Mouse (Mus musculus): ENCODE measurements around the gene 1110065P20Rik. TPM values are rescaled to one million over a fixed set of nuclear protein-coding genes. Genes with fewer than 3 reads are reported as not detected.

The 1110065P20Rik gene
- total RNA-seq (2021): 10 to 100 TPM; 19.6 to 20.4 TPM
- long read RNA-seq, experiment 1, transcript 1110065P20Rik-204 (3 exons, 762 nt): minor isoform, 6 of 30 reads
- long read RNA-seq, experiment 1, transcript 1110065P20Rik-202 (3 exons, 761 nt): minor isoform, 9 of 30 reads
- long read RNA-seq, experiment 1, transcript 1110065P20Rik-203 (2 exons, 659 nt): major isoform, 10 of 30 reads
- long read RNA-seq, experiment 1, partial matches to known transcripts: 0 of 30 reads
- long read RNA-seq, experiment 1, other reads (novel, unspliced or antisense): 1 of 30 reads
- long read RNA-seq, experiment 2, transcript 1110065P20Rik-204 (3 exons, 762 nt): minor isoform, 12 of 38 reads
- long read RNA-seq, experiment 2, transcript 1110065P20Rik-203 (2 exons, 659 nt): major isoform, 13 of 38 reads
- long read RNA-seq, experiment 2, transcript 1110065P20Rik-202 (3 exons, 761 nt): minor isoform, 5 of 38 reads
- long read RNA-seq, experiment 2, partial matches to known transcripts: 1 of 38 reads
- long read RNA-seq, experiment 2, other reads (novel, unspliced or antisense): 4 of 38 reads

DNA sequence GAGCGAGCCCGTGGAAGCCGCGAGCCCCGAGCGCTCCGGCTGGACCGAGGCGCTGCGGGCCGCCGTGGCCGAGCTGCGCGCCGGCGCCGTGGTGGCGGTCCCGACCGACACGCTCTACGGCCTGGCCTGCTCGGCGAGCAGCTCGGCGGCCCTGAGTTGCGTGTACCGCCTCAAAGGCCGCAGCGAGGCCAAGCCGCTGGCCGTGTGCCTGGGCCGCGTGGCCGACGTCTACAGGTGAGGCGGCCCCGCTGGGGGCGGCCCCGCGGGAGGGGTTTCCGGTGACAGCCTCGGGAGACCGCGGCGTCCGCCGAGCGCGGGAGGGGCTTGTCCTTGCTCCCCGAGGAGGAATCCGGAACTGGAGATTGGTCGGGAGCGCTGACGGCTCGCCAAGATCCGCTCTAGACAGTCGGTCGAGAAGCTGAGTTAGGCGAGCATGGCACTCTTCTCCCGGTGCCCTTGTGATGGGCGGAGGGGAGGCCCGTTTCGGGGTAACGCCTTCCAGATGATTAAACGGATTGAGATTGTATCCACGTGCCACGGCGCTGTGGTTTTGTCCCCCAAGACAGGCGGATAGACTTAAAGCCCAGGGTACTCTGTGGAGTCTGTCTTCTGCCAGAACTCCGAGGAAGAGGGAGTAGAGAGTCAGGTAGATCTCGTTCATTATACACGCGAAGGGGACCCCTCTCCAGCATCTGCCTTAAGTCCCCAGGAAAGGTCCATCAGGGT, at the start of gene 1110065P20Rik:
Gene 1110065P20Rik (minus strand): TSS at position 264 of the 726 bp plus-strand sequence.
- DNase-seq: peak; percentile 47 to 64
- intact Hi-C loops (cut with DNase I): loop anchor here (10.0 kb wide), 1 partner anchor 214 kb away; the partner anchor contains the start of genes Dnali1 and Snip1

DNA sequence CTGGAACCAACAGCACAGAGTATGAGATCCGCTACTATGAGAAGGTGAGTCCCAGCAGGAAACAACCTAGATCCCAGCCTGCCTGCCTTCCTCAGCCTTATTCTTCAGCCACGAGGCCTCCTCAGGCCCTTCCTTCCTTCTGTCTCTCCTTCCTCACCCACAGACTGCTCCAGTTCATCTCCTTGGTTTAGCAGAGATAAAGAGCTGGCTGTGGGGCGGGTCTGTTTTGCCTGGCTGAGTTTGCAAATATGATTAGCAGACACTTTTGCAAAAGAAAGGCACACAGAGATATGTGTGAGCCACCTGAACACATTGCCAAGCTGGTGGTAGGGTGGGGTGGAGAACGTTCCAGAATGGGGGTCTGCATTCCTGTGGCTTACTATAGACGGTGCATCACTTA, 48.9 kb upstream of the 1110065P20Rik start:
- intact Hi-C loops (cut with DNase I): no loop called here
- no peak for DNase-seq

DNA sequence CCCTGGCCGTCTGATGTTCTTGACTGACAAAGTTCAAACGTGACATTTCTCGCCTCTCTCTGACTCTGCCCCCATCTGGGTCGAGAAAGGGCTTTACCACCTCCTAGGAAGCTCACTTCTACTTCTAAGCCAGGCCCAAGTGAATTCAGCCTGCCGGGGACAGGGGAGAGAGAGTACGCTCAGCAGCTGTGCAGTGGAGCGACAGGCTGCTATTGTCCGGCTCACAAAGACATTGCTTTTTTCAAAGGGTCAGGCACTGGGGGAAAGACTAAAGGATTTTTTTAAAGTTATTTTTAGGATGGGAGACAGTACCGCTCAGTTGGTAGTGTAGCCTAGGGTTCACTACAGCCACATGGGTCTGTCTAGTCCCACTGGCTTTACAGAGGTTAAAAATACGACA, 47.4 kb upstream of the 1110065P20Rik start:
- intact Hi-C loops (cut with DNase I): no loop called here
- DNase-seq: no peak

DNA sequence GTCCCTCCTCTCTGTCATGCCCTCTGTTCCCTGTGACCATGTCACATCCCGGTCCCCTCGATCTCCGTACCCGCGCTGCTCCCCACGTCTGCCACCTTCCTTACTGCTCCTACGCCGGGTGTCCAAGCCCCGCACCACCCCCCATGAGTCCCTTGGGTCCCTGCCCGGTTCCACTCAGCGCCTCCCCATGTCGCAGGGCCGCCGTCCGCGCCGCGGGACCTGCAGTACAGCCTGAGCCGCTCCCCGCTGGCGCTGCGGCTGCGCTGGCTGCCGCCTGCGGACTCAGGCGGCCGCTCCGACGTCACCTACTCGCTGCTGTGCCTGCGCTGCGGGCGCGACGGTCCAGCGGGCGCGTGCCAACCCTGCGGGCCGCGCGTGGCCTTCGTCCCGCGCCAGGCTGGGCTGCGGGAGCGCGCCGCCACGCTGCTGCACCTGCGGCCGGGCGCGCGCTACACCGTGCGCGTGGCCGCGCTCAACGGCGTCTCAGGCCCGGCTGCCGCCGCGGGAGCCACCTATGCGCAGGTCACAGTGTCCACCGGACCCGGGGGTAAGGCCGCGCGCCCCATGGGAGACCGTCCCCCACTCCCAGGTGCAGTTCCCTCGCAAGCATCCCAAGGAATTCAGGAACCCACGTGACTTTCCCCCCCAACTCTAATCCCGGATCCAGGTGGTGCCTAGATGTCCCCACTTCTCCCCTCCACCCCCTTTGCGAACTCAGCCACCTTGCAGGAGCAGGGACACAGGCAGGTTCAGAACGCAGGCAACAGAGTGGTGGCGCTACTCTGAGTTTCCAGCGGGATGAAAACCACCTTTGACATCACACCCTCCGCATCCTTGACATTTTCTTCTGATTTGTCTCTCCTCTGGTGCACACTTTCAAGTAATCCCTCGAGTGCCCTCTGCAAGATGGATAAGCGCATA, 43.8 kb upstream of the 1110065P20Rik start:
- DNase-seq: no peak
- intact Hi-C loops (cut with DNase I): no loop called here

DNA sequence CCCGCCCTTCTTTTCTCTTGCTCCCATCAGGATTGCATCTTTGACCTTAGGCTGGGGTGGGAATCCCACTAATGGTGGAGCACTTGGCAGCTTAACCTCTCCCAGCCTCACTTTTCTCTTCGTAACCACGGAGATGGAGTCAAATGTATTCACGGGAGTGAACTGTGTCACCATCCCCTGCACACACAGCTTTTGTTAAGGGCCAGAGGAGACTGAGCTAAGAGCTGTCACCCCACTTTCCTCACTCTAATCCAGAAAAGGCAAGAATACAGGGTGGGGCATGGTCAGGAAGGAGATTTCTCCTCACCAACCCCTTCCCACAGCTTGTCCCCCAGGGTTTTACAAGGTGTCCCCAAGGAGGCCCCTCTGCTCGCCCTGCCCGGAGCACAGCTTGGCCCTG, 42.8 kb upstream of the 1110065P20Rik start:
- intact Hi-C loops (cut with DNase I): no loop called here
- no peak for DNase-seq

DNA sequence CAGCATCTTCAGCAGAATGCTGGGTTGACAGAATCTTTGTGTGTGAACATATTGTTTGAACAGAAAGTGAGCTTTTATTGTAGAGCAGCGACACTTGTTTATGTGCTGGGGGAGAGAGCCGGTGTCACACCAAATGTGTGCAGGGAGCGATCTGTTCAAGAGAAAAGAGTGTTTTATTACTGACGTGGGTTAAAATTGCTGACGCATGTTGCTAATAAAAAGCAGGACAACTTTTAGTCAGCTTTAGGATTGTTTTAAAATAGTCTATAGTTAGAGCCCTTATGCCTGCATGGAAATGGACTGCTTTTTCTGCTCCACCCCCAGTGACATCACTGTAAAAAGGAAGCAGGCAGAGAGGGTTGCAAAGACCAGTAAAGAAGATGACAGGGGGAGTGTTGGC, 39.8 kb upstream of the 1110065P20Rik start:
- no peak for DNase-seq
- intact Hi-C loops (cut with DNase I): no loop called here

DNA sequence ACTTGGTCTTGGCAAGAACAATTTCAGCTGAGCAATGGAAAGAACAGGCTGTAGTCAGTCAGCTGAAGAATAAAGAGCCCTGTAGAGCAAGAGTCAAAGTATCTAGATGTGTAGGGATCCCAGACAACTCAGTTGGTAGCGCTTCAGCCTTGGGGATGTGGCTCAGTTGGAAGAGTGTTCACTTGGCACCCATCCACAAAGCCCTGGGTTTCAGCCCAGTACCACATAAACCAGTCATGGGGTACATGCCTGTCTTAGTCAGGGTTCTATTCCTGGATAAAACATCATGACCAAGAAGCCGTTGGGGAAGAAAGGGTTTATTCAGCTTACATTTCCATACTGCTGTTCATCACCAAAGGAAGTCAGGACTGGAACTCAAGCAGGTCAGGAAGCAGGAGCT, 38.9 kb upstream of the 1110065P20Rik start:
- no peak for DNase-seq
- intact Hi-C loops (cut with DNase I): no loop called here

DNA sequence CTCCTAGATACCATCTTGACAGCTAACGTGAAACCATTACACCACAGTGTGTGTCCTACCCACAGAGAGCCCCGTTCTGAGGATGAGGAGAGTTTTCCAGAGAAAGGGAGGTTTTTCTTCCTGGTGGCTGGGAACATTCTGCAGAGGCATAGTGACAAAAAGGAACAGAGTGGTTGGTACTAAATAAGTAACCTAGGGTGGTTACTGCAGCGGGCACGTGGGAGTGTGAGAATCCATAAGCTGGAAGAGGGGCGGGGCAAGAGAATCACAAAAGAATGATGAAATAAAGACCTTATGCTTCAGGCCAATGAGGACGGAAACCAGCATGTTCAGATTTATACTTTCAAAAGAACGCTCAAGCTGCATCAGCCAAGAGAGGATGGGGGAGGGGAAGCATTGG, 37.7 kb upstream of the 1110065P20Rik start:
- intact Hi-C loops (cut with DNase I): no loop called here
- no peak for DNase-seq

DNA sequence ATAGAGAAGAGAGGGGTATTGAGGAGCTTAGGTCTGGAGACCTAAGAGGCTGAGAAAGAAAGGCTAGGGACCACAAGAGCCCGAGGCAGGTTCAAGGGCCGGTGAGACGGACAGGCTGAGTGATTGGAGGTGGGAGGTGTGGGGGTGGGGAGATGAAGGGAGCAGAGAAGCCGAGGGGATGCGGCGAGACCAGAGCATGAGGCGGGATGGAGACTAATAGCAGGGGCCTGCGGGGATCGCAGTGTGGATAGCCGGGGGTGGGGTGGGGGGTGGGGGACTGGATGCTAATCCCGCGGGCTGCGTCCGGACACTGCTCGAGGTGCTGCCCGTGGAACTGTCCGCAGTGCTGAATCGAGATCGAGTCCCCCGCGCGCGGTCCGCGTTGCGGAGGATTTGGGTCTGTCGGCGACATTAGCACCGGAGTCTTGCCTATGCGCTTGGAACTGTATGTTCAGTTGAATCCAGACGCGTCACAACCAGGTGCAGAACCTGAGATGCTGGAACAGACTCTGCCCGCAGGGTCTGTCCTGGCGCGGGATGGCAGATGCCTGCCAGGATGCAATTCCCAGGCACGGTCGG, 31.2 kb upstream of the 1110065P20Rik start:
- intact Hi-C loops (cut with DNase I): no loop called here
- no peak for DNase-seq

DNA sequence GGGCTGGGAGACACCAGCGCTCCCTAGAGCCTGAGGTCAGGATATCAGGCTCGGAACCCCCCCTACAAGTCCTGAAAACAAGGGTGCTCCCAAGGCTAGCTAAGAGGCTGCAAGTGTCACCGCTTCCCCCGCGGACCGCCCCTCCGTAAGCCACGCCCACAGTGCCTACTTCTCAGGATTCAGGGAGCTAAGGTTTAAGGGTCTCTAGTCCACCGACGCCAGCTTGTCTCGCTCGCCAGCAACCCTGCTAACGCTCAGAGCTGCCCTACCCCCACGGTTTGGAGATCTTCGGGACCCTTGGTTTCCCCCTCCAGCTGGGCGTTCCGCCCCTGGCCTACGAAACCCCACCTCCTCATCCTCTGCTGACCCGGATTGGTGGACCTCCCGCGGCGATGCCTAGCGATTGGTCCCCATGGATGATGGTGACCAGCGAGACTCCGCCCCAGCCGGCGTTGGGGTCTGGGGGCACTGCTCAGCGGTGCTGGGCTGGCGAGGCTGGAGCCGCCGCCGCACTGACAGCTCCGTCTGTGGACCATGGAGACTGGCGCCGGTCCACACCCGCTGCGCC, 30.4 kb upstream of the 1110065P20Rik start:
- intact Hi-C loops (cut with DNase I): no loop called here
- DNase-seq: no peak

DNA sequence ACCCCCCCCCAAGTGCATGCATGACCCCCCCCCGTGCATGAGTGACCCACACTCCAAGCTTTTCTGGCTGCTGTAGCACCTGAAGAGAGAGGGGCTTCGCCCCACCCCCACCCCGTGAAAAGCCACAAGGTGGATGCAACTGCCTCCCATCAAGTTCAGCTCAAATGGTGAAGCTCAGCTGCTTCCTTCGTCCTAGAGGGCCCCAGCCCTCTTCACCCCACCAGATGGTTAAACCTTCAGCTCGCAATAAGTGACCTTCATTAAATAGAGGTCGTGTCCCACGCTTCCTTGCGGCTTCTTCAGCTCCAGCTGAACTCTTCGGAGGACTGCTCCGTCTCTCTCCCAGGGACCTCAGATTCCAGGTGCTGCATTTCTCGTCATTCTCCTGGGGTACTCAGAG, 29.6 kb upstream of the 1110065P20Rik start, which contains the start of gene Epha10:
Gene Epha10 (plus strand): TSS at position 301 of the 400 bp plus-strand sequence.
- intact Hi-C loops (cut with DNase I): no loop called here
- no peak for DNase-seq

DNA sequence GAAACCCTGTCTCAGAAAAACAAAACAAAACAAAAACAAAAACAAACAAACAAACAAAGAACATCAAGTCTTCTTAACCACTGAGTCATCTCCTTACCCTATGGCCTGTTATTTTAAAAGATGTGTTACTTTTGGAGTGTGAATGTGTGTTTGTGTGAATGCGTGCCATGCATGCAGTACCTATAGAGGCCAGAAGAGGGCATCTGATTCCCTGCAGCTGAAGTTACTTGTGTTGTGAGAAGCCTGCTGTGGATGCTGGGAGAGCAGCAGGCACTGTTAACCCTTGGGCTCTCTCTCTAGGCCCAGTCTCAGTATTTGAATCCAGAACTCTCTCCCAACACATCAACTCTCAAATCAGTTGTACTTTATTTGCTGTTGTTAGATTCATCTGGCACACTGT, 21.7 kb upstream of the 1110065P20Rik start:
- DNase-seq: no peak
- intact Hi-C loops (cut with DNase I): no loop called here

DNA sequence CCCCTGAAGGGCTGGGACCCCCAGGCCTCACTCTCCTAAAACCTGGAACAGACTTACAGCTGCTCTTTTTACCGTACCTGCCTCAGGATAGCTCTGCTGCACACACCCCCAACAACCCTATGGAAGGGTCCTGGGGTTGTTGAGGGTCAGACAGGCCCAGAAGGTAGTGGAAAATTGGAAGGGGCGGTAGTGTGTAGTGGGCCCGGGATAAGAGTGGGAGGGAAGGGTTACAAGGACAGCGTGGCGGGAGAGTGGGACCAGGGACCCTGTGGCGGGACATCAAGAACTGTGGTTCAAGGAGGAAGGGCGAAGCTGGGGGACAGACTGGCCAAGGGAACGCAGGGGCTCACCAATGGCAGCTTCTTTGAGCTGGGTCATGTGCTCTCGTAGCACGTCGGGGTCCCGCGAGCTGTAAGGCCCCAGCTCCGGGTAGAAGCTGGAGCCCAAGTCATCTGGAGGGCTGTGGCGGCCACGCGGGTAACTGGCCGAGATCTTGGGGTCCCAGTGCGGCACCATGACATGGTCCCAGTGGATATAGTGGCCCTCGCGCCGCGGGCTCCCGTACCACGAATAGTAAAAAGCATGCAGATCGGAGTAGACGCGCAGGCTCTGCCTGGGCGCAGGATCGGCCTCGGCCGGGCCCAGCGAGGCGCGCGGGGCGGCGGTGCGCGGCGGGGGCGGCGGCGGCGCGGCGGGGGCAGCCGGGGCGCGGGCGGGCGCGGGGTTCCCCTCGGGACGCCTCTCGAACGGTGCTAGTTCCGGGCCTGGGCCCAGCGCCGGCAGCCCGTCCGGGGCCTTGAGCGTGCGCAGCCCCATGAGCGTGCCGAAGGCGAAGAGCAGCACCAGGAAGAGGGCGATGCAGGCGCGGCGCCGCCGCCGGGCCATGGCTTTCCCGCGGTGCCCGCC, 10.5 kb upstream of the 1110065P20Rik start, which contains the start of gene Maneal:
Gene Maneal (minus strand): TSS at position 889 of the 906 bp plus-strand sequence.
- DNase-seq: no peak
- intact Hi-C loops (cut with DNase I): no loop called here

DNA sequence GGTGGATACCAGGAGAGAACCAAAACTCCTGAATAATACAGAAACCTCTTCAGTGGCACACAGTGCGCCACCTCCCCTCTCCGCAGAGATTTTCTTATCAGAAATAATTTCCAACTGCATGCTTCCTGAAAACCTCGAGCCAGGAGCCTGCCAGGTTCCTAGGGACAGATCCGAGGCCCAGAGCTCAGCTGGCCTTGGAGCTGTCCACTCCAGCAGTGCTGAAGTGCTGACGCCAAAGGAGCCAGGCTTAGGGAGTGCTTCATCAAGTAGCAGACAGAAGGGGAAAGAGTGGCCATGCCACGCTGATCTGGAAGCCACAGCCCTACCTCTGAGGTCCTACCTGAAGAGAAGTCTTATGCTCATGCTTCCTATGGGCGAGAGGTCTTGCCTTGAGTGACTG, 9.4 kb upstream of the 1110065P20Rik start:
- peak; percentile 27 to 41 for DNase-seq
- intact Hi-C loops (cut with DNase I): no loop called here

DNA sequence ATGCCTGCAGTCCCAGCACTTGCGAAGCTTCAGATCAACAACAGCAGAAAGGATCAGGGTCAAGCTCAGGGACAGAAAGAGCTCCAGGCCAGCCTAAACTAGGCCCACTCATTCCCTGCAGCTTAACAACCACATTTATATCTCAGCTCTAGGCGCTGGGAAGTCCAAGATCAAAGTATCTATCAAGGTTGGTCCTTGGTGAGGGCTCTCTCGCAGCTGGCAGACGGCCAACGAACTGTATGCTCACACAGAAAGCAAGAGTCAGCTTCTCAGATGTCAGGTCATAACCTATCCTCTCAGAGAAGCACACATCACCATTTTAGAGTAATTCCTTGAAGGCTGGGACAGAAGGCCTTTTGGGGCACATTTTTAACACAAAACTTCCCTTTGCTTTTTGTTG, 7.4 kb upstream of the 1110065P20Rik start:
- DNase-seq: no peak
- intact Hi-C loops (cut with DNase I): loop anchor here (10.0 kb wide), 1 partner anchor 206 kb away; the partner anchor contains the start of genes Dnali1 and Snip1

DNA sequence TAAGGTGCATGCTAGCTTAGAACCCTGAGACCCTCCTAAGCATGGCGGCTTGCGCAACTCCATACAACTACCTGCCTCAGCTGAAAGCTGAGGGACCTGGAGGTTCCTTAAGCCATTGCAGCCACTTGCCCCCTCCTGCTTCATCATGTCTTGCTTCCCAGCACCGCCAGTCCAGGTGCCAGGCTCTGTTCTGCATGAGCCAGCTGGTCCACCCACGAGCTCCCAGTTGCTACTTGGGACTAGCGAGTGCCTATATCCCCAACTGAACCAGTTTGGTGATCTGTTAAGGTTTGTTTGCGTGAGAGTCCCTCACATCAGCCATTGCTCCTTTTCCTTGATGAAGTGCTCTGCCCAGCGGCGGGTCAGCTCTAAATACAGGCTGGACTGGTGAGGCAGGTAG, 5.3 kb upstream of the 1110065P20Rik start:
- intact Hi-C loops (cut with DNase I): loop anchor here (10.0 kb wide), 1 partner anchor 209 kb away; the partner anchor contains the start of genes Dnali1 and Snip1
- no peak for DNase-seq

DNA sequence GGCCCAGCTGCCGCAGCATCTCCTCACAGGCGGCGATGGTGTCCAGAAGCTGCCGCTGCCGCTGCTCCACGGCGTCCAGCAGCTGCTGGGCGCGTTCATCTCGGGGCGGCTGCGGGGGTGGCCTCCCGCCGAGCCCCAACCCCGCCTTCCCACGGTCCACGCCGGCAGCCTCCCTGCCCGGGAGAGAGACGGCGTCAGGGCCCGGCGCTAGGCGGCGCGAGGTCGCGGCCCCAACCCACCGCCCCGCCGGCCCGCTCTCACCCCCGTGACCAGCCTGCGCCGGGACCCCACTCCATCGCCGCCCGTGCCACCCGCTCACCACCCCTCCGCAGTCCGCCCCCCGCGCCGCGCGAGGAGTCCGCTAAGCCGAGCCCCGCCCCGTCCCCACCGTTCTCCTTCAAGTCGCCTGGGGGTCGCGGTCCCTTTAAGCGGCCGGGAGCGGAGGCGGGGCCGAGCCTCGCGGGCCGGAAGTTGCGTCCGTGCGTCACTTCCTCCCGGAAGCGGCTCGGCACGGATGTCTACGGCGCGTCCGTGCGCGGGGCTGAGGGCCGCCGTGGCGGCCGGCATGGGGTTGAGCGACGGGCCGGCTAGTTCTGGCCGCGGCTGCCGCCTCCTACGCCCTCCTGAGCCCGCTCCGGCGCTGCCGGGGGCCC, 609 bp downstream of the 1110065P20Rik start, which contains the start of gene Yrdc:
Gene Yrdc (plus strand): TSS at position 419 of the 653 bp plus-strand sequence.
- intact Hi-C loops (cut with DNase I): loop anchor here (10.0 kb wide), 1 partner anchor 214 kb away; the partner anchor contains the start of genes Dnali1 and Snip1
- peak; percentile 91 to 93 for DNase-seq
